Mouse (Mus musculus): ENCODE measurements around the gene Ly9. TPM values are rescaled to one million over a fixed set of nuclear protein-coding genes. Genes with fewer than 3 reads are reported as not detected.

Gene Ly9
- 167 TPM for polyA plus RNA-seq (2017; shearing (Covaris generic))

GRCm38 (mm10) chr1:171607176-171607575 is at the start of gene Ly9:
Gene Ly9 (minus strand): TSS chr1:171607410.

GRCm38 (mm10) chr1:171652734-171653133 is 45.5 kb upstream of the Ly9 start, which contains the start of gene Slamf7:
Gene Slamf7 (minus strand): TSS chr1:171653035.

GRCm38 (mm10) chr1:171558898-171559297 is 48.3 kb downstream of the Ly9 start, which contains the start of gene Cd244a:
Gene Cd244a (plus strand): TSS chr1:171559193.

Other genes starting within 250 kb of the Ly9 start
- gene Klhdc9, start 246.6 kb downstream of the Ly9 start, polyA plus RNA-seq (2017; shearing (Covaris generic)) = not detected
- gene Nectin4, start 237.3 kb downstream of the Ly9 start, polyA plus RNA-seq (2017; shearing (Covaris generic)) = not detected
- 270 TPM for gene Arhgap30, start 218.5 kb downstream of the Ly9 start, polyA plus RNA-seq (2017; shearing (Covaris generic))
- 108 TPM for gene Usf1, start 196.1 kb downstream of the Ly9 start, polyA plus RNA-seq (2017; shearing (Covaris generic))
- 3.8 TPM for gene Tstd1, start 188.5 kb downstream of the Ly9 start, polyA plus RNA-seq (2017; shearing (Covaris generic))
- 0.52 TPM for gene F11r, start 169.9 kb downstream of the Ly9 start, polyA plus RNA-seq (2017; shearing (Covaris generic))
- gene Alyref2, start 103.9 kb downstream of the Ly9 start, polyA plus RNA-seq (2017; shearing (Covaris generic)) = 11.9 TPM
- not detected for gene Itln1, start 72.1 kb downstream of the Ly9 start, polyA plus RNA-seq (2017; shearing (Covaris generic))
- 0.46 TPM for gene Cd244a, start 48.2 kb downstream of the Ly9 start, polyA plus RNA-seq (2017; shearing (Covaris generic))
- 16.1 TPM for gene Slamf7, start 45.6 kb upstream of the Ly9 start, polyA plus RNA-seq (2017; shearing (Covaris generic))
- gene Cd48, start 74.6 kb upstream of the Ly9 start, polyA plus RNA-seq (2017; shearing (Covaris generic)) = 537 TPM
- gene Slamf1, start 159.7 kb upstream of the Ly9 start, polyA plus RNA-seq (2017; shearing (Covaris generic)) = 104 TPM
- gene Cd84, start 232.3 kb upstream of the Ly9 start, polyA plus RNA-seq (2017; shearing (Covaris generic)) = 170 TPM

All from inflammation-experienced regulatory T-cells, adult 16 weeks (primary cell).